Mouse (Mus musculus) urinary bladder, adult 18-20 months (tissue): ENCODE results near the gene Plin4.
"Not testable (repeated sequence)": the region's sequence is repeated elsewhere in the genome, so short reads cannot be mapped to it uniquely, and the experiment has no call there.

ENCODE experiments used
- DNase-seq, 2 experiments: peaks; one replicate each; pipeline ENCODE4 v3.0.0; 2022; ENCODE audit warnings: low spot score in 2 of 2, mixed read lengths in 2 of 2

The Plin4 gene

GRCm38 (mm10) chr17:56102927-56103326 lies 6.7 kb downstream of the Plin4 start:
- no peak for DNase-seq

- no peak for DNase-seq
Measured at GRCm38 (mm10) chr17:56102158-56102557, 7.4 kb downstream of the Plin4 start.

- DNase-seq = no peak
Measured at GRCm38 (mm10) chr17:56100811-56101210, 8.8 kb downstream of the Plin4 start.

GRCm38 (mm10) chr17:56098711-56099572 lies 10.7 kb downstream of the Plin4 start:
- DNase-seq = no peak

GRCm38 (mm10) chr17:56098180-56098579 lies 11.4 kb downstream of the Plin4 start:
- DNase-seq = no peak

GRCm38 (mm10) chr17:56096883-56097282 lies 12.7 kb downstream of the Plin4 start:
- DNase-seq = no peak

DNA sequence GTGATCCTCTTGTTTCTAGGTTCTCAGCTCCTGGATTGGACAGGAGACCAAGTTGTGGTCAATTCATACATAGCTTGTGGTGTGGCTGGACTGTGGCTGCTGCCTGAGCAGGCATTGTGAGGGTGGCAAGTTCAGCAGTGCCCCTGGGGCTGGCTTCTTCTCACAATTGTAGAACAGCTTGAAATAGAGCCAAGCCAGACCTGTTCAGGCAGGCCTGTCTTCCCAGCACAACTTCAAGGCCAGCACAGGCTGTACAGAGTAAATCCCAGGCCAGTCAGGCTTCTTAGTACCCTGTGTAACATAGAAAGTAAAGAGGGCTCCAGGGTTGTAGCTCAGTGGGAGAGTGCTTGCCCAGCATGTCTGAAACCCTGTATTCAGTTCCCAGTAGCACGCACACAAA lies 16.8 kb downstream of the Plin4 start:
- peak; percentile 66 for DNase-seq

DNA sequence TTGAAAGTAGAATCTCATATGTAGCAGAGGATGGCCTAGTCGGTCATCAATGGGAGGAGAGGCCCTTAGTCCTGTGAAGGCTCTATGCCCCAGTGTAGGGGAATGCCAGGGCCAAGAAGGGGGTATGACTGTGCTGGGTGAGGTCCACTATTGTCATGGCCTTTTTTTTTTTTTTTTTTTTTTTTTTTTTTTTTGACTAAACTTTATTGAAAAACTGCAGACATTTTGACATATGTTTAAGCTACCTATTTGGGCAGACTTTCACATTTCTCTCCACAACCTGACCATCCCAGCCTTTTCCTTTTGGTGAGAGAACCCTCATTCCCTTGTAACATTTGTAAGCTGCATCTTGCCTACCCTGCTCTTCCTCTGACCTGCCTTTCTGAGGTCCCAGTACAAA lies 17.3 kb downstream of the Plin4 start:
- no peak for DNase-seq

GRCm38 (mm10) chr17:56080781-56081585 lies 28.6 kb downstream of the Plin4 start:
- DNase-seq = no peak

- no peak for DNase-seq
Measured at GRCm38 (mm10) chr17:56079921-56080320, 29.7 kb downstream of the Plin4 start.

- peak; percentile 92 to 100 for DNase-seq
Measured at GRCm38 (mm10) chr17:56078880-56079795, 30.5 kb downstream of the Plin4 start, which contains the start of gene Hdgfl2. Gene Hdgfl2, plus strand, starts transcription at chr17:56079634.

- DNase-seq = not testable (repeated sequence)
Measured at GRCm38 (mm10) chr17:56078361-56078760, 31.2 kb downstream of the Plin4 start.

DNA sequence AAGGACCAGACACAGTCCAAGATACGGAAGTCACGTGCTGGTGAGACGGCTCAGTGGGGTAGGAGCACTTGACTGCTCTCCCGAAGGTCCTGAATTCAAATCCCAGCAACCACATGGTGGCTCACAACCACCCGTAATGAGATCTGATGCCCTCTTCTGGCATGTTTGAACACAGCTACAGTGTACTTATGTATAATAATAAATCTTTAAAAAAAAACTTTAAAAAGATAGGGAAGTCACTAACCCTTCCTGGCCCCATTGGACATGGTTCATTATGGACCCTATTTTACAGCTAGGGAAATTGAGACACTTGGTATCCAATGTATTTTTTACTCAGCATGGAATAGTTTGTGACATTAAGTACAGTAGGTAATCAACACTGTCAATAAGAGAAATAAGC lies 32.1 kb downstream of the Plin4 start:
- no peak for DNase-seq

DNA sequence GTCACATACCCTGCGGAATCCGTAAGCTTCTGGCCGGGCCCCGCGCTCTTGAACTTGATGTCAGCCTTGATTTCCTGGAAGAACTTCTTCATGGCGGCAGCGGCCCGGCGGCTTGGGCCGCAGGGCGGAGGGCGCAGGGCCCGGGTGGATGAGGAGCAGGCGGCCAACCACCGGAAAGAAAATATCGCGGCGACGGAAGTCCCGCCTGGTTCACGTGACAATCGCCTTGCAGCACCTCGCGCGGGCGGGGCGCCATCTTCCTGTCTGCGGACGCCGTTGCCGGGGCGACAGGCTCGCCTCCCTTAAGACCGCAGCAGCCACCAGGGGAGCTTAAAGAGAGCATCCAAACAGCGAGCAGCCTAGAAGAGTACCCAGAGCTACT lies 34.8 kb downstream of the Plin4 start, which contains the start of gene Ubxn6:
Gene Ubxn6, minus strand, starts transcription at position 202 of the 382 bp plus-strand sequence.
- peak; percentile 91 to 93 for DNase-seq

DNA sequence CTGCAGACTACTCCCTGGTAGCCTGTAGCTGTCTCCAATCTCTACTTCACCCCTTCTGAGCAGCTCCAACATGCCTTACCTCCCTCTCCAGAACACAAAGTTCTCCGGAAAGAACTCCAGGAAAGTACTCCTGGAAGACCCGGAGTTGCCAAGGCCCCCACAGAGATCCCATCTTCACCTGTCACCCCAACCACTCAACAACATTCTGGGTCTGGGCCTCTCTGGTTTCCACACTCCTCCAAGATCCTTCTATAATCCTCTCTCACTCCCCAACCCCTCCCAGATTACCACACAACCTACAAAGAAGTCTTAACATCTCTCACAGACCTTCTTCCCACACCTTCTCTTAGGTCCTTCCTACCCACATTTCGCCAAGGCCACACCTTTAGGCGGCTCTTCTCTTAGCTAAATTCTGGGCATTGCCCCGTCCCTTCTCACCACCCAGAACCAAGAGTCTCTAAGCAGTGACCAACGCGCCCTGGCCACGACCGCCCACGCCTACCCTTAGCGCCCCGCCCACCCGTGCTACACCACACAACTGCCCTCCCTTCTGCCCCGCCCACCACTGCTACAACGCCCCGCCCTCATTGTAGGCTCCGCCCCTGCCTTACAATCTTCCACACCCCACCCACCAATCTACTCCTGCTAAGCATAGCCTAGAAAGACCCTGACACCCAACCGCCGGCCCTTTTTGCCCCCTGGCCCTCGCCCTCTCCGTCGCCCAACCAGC lies 35.3 kb downstream of the Plin4 start:
- peak; percentile 82 to 91 for DNase-seq

DNA sequence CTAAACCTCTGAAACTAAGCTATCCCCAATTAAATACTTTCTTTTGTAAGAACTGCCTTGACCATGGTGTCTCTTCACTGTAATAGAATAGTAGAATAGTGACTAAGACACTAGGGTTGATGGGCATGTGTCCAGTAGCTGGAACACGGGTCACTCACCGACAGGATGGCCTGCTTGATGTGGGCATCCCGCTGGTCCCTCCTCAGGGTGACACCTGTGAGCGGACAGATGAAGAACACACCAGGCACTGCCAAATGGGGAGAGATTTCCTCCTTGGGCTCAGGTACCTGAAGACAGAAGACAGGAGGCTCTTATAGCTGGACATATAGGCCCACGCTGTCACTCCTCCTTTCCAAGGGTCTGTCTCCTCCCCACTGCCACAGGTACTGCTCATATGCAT lies 37.4 kb downstream of the Plin4 start:
- no peak for DNase-seq

- DNase-seq = no peak
Measured at GRCm38 (mm10) chr17:56071126-56071525, 38.5 kb downstream of the Plin4 start.

GRCm38 (mm10) chr17:56069066-56069465 lies 40.5 kb downstream of the Plin4 start:
- DNase-seq = no peak

DNA sequence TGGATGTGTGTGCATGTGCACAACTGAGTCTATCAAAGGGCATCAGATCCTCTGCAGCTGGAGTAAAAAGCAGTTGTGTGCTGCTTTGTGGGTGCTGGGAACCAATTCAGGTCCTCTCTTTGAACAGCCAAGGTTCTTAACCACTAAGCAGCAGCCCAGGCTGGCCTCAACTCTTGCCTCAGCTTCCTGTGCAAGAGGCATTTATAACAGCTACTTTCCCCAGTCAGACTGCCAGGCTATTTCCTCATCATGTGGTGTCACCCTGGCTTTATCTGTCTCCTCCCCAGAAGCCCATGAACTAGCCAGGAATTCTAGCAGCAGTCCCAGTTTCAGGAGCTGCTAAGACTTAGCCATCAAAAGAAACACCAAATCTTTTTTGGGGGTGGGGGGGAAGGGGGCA lies 43.2 kb downstream of the Plin4 start:
- DNase-seq = no peak

- DNase-seq = not testable (repeated sequence)
Measured at GRCm38 (mm10) chr17:56065715-56066114, 43.9 kb downstream of the Plin4 start.

DNA sequence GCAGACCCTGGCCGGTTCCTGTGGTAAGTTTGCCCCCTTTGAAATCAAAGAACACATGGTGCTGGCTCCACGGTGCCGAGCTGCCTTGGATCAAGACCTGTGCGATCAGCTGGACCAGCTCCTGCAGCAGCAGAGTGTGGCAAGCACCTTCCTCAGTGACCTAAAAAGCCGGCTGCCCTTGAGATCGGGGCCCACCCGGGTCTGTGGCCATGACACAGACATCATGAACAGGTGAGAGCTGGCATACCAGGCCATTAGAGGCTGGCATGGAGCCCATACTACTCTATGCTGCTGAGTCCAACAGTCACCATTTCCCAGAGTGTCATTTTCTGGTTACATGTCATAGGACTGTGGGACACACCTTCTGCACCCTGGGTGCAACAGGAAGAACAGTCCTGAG lies 47.5 kb downstream of the Plin4 start:
- DNase-seq = no peak
